Mouse (Mus musculus) thymus, postnatal 25 days (tissue): ENCODE results near the gene Cyp1b1.

Experiments used
- DNase-seq: peaks from one replicate; pipeline ENCODE4 v3.0.0; 2022

The Cyp1b1 gene

DNA sequence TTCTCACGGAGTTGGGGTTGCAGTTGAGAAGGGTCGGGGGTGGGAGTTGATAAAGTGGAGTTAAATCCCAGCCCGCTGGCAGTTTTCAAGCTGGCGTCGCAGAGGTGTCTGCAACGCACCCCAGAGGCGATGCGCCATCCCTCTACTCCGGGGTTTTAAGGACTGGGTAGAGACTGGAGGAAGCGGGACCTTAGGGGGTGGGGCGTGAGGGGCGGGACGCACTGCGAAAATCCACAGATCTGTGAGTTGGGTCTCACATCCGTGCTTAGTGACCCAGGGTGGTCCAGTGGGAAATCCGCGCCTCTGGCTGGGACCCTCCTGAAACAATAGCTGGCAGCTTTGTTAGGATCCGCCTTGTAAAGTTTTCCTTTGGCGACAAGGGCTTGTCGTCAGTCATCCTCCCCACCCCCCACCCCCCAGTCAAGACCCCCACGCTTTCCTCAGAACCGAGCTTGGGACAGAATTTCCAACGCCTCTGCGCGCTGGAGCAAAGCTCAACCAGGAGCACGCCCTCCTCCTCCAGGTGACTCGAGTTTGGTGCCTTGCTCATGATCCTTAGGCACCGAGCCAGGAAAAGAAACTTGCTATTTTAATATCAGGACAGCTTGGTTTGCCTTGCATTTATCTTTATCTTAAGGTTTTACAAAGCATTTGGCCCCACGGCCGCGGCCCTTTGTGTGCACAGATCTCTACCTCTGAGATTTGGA lies at the start of gene Cyp1b1:
Gene Cyp1b1 (minus strand): TSS at position 131 of the 707 bp plus-strand sequence.
- no peak for DNase-seq

DNA sequence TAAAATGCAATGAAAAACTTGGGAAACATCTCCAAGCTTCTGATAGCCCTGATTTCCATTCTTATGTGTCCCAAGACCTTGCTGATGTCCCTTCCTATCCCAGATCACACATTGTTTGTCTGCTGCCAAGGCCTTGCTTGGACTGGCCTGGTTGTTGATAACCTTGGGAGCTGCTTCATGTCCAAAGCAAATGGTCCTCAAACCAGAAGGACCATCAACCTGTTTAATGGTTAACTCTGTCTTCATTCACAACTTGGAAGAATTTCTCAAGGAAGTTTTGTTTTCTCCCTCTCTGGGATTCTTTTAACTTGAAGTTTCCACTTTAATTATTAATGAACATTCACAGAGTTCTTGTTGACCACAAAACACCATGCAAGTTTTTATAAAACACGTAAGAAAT lies 47.0 kb upstream of the Cyp1b1 start:
- no peak for DNase-seq

DNA sequence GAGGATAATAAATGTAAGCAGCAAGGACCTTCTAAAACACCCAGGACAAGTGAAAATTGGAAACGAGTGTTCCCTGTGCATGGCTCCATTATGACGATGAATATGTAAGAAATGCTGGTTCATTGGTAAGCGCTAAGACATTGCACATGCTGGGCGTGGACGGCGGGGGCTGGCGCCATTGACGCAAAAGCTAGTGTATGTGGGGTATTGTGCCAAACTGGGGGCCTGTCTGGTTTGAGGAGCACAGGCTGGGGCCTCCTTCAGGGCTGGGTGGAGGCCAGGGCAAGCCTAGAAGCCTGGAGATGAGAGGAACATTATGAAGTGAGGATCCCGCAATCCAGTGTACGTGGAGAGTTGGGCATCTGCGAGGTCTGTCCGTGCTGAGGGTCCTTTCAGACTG lies 39.0 kb upstream of the Cyp1b1 start:
- no peak for DNase-seq

DNA sequence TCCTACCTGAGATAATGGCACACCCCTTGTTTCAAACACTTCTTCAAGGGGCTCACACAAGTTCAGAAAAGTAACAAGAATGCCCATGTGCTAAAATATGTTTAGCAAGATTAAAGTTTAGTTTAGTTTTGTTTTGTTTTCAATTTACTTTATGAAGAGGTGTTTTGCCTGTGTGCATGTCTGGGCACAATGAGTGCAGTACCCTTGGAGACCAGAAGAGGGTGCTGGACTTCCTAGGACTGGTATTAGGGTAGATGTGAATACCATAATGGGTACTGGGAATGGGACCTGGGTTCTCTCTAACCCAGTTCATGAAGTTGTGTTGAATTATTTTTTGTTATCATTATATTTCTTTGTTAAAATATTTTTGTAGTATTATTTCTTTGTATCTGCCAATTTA lies 38.0 kb upstream of the Cyp1b1 start:
- DNase-seq: peak; percentile 40

DNA sequence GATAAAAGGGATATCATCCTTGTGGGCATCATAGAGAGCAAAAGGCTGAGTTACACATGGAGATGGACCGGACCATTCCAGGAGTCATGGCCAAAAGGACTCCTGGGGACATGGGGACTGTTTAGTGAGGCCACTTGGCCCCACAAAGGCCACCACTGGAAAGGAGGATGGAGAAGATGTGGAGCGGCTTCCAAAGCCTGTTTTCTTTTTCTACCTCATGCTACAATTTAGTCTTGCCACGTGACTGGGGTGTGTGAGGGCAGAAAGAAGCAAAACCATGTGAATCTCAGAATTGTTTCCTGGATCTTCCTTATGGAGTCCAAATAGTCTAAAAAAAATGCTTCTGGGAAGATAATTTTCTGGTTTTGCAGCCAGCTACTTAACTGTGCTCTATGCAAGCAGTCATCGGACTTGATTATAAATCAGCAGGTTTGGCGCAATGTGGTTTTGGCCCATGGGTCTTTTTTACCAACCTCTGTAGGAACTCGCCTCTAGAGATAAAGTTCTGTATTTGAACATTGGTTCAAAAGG lies 36.9 kb upstream of the Cyp1b1 start:
- no peak for DNase-seq

- DNase-seq: no peak
Measured at GRCm38 (mm10) chr17:79749647-79750046, 34.8 kb upstream of the Cyp1b1 start.

GRCm38 (mm10) chr17:79746954-79747353 lies 32.1 kb upstream of the Cyp1b1 start:
- DNase-seq: no peak

GRCm38 (mm10) chr17:79746146-79746591 lies 31.3 kb upstream of the Cyp1b1 start:
- no peak for DNase-seq

GRCm38 (mm10) chr17:79745051-79745731 lies 30.3 kb upstream of the Cyp1b1 start:
- no peak for DNase-seq

DNA sequence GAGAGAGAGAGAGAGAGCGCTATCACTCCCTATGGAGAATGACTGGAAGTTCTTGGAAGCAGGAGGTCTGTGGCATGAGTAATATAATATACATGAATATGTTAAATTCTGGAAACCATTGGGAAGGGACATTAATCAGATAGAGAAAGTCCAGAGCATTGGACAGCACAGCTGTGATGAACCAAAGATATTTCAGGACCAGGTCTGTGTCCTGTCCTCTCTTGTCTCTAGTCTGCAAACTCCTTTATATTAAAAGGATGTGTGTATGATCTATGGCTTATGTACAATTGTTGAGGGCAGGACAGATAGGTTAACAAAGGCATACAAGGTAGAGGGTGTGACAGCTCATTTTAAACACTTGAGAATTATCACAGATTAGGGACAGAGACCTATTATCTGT lies 28.6 kb upstream of the Cyp1b1 start:
- DNase-seq: no peak

- DNase-seq: no peak
Measured at GRCm38 (mm10) chr17:79742635-79743034, 27.8 kb upstream of the Cyp1b1 start.

DNA sequence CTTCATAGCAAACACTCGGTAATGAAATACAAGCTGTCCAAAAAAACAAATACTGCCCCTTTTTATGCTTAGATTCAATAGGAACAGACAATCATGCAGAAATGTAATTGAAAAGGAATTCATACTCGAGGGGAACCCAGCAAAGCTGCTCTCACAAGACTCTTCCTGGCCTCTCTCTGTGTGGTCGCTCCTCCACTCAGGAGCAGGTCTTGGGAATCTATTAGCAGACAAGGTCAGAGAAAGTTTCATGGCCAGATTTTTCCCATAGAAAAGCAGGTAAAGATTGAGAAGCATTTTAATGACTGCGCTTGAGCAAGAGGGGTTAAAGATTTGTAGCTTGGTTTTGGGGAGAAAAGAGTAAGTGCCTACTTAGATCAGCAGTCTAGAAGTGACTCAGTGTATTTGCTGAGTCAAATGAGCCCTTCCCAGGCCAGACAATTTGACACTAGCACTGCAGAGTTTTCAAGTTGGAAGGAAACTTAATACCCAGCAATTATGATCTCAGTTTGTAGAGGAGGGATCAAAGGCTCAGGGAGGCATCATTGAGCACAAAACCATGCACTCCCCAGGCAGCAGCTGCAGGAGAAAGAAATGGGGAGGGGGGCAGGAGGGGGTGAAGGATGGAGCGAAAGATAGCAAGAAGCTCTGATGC lies 24.1 kb upstream of the Cyp1b1 start:
- DNase-seq: no peak

DNA sequence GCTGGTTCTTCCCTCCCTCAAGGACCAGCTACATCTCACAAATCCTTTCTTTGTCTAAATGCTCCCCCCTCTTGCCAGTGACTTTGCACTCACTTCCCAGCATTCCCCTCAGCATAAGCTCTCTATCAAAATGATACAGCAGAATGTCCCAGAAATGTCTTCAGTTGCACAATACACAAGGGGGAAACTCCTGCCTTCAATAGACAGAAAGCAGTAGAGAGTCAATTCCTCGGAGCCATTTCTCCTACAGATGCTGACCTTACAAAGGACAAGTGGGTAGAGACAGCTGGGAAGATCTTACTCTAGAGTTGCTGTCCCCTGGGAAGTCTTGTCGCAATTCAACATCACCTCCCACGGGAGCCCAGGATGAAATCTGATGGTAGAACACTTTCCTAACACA lies 22.7 kb upstream of the Cyp1b1 start:
- no peak for DNase-seq

GRCm38 (mm10) chr17:79733039-79733438 lies 18.2 kb upstream of the Cyp1b1 start:
- DNase-seq: no peak

- no peak for DNase-seq
Measured at GRCm38 (mm10) chr17:79730988-79731387, 16.1 kb upstream of the Cyp1b1 start.

GRCm38 (mm10) chr17:79728585-79729503 lies 14.0 kb upstream of the Cyp1b1 start:
- no peak for DNase-seq

- DNase-seq: no peak
Measured at GRCm38 (mm10) chr17:79728053-79728584, 13.3 kb upstream of the Cyp1b1 start.

GRCm38 (mm10) chr17:79726613-79727012 lies 11.8 kb upstream of the Cyp1b1 start:
- DNase-seq: no peak

DNA sequence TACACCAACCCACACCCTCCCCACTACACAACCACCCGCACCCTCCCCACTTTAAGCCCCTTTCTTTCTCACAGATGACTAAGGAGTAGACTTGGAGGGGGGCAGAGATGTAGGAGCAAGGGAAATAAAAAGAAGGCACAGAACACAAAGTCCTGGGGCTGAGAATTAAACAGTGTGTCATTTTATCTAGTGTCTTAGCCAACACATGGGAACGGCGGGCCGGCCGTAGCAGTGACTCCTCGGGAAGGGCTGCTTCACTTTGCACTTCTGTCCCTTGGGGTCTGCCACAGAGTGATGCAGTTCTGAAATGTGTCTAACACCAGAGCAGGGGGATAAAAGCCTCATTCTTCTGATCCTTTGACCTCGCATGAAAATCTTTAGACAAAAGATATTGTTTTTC lies 5.8 kb upstream of the Cyp1b1 start:
- no peak for DNase-seq

GRCm38 (mm10) chr17:79715649-79716143 lies 835 bp upstream of the Cyp1b1 start:
- peak; percentile 91 for DNase-seq

DNA sequence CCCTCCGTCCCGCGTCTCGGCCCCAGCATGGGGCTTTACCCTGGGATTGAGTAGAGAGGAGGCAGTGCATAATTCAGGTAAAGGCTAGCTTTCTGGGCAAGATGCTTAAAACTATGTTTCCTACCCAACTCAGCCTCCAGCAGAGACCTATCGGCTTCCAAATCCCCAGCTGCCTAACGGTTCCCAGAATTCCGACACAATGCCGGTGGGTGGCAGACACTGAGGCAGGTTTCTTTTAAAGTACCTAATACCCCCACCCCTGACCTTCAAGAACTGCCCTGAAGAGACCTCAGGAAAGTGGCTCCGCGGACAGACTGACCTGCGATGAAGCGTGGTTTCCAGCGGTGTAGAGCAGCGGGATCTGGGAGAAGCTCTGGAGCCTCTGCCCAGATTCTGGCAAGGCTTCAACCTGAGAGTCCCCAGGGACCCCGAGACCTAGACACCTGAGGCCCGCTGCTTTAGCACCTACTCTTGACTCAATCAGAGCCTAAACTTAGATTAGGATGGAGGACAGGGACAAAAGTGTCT lies 429 bp downstream of the Cyp1b1 start:
- no peak for DNase-seq
